Mouse (Mus musculus): ENCODE data around the gene Bcar1.
A peak's percentile ranks its signal among the peaks of the same experiment; 100 is the strongest.

DNA sequence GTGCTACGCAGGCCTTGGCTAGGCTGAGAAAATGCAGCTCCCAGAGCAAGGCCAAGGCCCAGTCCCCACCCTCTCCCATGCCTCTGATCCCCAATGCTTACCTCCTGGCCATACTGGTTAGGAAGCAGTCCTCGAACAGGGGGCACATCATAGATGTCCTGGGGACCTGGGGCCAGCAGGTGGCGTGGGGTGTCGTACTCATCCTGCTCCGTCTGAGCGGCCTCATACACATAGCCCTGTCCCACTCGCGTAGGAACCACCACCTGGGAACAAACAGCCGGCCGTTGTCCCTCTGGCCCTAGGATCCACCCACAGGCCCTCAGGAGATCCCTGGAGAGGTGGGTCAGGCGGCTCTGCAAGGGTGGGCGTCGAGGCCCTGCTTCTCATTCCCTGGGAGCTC lies 28.1 kb downstream of the Bcar1 start:
- TF ChIP-seq CTCF (IDR thresholded peaks at IDR 0.05; ENCODE audit: low read depth) (peak; percentile 16; the same call in 1 of the 2 replicates), EP300 (IDR thresholded peaks at IDR 0.05; ENCODE audit: low read depth) (no peak)
